Mouse (Mus musculus) naive thymus-derived CD4-positive, alpha-beta T cell, adult 2 months (primary cell): ENCODE measurements around the gene Tmem190.

Experiments
- DNase-seq: peaks from one replicate; pipeline ENCODE4 v3.0.0-alpha.2; 2011; ENCODE audit warnings: low read depth

Tmem190 gene

DNA sequence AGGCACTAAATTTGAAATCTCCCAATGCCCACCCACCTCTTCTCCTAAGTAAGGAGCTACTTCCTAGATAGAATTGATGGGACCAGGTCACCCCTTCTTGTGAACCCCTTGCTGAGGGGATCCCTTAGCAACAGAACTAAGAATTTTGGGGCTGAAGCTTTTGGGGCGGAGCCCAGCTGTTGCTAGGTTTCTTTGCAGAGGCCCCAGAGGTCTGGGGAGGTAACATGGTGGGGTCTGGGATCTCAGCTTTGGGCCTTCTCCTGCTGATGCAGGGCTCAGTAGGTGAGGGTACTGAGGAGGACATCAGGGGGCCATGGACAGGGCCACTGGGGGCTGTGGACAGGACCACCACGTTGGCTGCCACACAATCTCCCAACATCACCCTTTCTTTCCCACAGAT, at the start of gene Tmem190, which contains the start of gene Il11:
Gene Tmem190 (plus strand): TSS at position 179 of the 400 bp plus-strand sequence.
Gene Il11 (minus strand): TSS at position 101 of the 400 bp plus-strand sequence.
- DNase-seq: no peak

DNA sequence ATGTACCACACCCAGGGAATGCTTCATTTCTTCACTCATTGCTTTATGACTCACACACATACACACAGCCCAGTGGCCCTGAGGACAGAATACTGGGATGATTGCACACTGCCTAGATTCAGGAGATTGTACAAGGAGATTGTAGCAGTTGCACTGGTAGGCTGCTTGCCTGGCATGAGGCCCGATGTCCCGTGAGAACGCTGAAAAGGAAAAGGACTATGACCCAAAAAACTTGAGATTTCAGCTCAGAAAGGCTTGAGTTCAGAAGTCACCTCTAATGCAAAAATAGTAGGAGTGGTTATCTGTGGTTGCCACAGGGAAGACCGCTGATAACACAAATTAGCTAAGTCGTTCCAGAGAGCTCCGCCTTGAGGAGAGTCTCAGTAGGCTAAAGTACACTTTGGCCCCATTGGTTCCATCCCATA, 49.8 kb upstream of the Tmem190 start:
- no peak for DNase-seq

- DNase-seq: no peak
These were observed 43.6 kb upstream of the Tmem190 start for GRCm38 (mm10) chr7:4739041-4739543.

DNA sequence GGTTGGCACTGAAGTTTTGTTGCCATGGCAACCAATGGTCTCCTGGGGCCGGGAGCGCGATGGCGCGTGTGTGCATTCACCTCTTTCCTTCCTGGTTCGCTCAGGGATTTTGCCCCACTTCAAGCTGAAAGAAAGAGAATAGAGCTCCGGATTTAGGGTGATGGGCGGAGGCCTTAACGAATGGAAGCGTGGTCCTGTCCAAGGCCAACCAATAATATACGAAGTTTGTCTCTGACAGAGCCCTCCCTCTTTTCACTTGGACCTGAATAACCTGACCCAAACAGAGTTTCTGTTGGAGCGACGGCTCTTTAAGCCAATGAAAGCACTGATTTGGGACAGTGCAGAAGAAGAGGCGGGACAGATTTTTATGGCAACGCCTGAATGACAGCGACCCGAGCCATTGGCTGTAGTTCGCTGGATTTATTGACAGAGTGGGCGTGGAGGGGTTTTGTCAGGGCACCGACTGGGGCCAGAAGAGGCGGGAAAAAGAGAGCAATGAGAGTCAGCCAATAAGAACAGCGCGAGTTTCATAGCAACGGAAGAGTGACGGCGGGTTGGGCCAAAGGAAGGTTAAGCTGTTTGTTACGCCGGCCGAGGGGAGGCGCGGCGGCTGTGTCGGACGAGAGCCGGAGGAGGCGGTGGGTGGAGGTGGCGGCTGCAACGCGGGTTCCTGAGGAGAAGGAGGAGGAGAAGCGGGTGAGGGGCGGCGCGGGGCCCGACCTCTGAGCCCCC, 43.0 kb upstream of the Tmem190 start, which contains the start of gene Kmt5c:
Gene Kmt5c (plus strand): TSS at position 572 of the 732 bp plus-strand sequence.
- DNase-seq: peak; percentile 99

DNA sequence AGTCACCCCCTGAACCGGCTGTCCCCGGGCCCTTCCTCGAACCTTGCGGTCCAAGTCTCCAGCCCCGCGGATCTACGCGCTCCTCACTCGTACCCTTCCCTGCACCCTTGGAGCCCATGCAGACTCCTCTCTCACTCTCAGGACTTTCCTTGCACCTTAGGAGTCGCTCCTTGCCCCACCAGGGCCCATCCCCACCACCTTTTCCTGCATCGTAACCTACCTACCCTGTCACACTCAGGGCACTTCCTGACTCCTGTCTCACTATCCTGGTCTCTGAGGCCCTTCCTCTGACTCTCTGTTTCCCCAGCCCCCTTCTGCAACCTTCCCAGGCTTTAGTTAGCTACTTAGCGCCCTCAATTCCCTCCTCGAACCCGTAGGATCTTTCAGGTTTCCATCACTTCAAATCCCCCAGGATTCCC, 42.4 kb upstream of the Tmem190 start:
- no peak for DNase-seq

DNA sequence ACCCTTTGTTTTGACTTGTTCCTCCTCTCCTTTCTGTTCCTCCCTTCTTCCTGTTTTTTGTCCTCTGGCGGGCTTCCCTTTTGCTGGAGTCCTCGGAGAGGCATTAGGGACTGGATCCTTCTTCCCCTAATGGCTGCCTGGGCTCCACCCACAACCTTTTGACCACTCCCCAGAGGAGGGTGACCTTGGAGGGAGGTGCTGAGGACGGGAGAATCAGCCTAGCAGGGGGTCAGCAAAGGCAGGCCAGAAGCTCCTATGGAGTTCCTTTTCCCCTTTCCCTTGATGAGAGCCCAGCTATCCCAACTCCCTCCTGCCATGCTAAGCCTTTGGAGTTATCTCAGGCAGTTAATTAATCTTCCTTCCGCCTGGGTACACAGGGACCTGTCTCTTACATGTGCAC, 41.6 kb upstream of the Tmem190 start:
- DNase-seq: no peak

GRCm38 (mm10) chr7:4741672-4742481, 40.9 kb upstream of the Tmem190 start:
- no peak for DNase-seq

- no peak for DNase-seq
These were observed 40.3 kb upstream of the Tmem190 start for GRCm38 (mm10) chr7:4742482-4742819.

DNA sequence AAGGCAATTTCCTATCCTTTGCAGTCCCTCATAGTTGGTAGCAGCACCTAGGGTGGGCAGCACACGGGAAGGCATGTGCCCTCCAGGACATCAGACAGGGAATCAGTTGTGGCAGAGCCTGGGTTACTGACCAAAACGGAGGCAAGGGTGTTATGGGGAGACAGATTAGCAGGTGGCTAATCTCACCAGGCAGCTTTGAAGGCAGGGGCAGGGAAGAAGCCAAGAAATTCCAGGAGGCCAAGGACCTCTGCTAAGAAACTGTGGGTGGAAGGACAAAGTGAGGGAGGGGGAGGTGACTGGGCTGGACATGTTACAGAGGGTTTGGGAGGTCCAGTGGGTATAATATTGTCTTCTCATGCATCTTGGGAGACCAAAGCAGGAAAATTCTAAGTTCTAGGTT, 39.4 kb upstream of the Tmem190 start:
- DNase-seq: no peak

DNA sequence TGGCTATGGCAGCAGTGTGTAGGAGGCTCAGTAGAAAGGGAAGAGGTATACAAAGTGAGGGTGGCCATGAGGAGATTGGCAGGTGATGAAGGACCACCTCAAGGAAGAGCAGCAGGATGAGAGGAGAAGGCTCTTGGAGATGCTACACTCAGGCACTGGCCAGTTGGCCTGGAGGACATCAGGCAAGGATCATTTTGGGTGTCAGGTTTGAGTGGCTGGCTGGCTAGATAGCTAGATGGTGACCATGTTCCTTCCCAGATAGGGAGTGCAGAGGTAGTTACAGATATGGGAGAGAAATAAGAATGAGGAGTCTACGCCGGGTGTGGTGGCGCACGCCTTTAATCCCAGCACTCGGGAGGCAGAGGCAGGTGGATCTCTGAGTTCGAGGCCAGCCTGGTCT, 37.9 kb upstream of the Tmem190 start:
- DNase-seq: no peak

- no peak for DNase-seq
These were observed 36.3 kb upstream of the Tmem190 start for GRCm38 (mm10) chr7:4746326-4746980.

- no peak for DNase-seq
These were observed 35.4 kb upstream of the Tmem190 start for GRCm38 (mm10) chr7:4747156-4747899.

DNA sequence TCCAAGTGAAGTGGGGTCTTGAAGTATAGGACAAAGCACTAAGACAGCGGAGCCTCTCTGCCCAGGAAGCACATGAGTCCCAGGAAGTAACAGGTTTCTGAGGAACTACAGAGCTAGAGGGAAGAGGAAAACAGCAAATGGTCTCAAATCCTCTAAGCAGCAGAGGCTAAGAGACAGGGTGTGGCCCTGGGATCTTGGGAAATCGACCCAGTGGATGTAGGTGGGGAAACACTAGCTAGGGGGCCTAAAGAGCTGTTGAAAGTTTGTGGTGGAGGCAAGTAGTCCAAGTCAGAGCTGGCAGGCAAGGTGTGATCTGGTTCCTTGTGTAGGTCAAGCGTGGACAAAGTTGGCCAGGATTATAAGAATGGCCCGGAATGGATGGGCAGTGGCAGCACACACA, 34.4 kb upstream of the Tmem190 start:
- no peak for DNase-seq

GRCm38 (mm10) chr7:4749169-4749568, 33.6 kb upstream of the Tmem190 start:
- no peak for DNase-seq

DNA sequence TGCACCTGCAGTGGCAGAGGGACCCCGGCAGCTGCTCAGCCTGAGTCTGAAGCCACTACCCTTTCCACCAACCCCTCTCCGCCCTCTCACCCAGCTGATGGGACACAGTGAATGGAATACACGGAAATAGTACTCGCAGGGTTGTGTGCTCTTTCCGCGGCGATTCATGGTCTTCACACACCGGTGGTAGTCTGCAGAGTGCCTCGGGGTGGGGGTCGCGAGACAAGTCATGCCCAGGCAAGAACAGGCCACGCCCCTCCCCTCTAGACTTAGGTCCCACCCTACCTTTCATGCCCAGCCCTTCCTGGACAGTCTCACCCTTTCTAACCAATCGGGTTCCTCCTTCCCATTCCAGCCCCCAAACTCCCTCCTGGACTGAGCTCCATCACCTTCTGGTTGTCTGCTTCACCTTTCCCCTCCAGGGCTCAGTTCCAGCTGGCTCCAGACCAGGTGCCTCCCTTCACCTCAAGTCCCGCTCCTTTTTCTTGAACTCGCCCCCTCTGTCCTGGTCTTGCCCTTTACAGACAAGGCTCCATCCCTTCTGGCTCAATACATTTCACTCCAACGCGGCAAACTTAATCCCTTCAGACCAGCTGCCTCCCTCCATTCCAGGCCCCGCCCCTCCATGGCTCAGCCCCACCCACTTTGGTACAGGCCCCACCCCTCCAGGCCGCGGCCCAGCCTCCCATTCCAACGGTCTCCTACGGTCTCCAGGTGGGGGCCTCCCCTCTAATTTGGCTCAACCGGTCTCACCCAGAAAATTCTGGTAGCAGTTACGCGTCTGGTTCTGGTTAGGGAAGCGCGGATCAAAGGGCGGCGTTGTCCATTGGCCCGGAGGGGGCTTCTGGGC, 30.5 kb upstream of the Tmem190 start:
- peak; percentile 21 for DNase-seq

DNA sequence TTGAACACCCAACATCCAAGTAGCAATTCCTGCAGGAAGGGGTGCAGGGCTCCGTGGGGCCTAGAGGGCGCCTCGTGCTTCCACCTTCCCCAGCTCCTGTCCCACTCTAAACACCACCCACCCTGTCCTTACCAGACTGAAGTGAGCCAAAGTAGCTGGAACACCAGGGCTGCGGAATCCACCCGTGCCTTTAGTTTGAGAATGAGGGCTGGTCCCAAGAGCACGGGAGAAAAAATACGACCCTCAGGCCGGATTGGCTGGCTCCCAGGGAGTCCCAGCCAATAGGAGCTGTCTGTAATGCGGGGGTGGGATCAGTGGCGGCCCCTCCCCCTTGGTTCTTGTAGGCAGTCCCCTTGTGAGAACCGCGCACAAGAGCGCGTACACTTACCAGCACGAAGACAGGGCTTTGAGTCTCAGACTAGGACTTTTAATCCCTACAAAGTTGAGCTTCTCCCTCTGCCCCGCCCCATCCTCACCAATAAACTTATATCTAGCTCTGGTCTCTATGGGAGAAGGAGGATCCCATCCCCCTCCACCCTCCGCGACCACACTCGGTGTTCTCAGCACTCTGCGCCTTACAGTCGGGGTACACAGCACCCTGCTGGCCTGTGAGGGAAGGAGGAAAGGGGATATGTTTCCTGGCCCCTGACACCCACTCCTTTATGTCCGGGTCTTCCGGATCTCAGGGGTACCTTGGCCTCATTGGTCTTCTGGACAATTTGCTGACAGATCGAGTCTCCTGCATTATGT, 29.7 kb upstream of the Tmem190 start, which contains the start of gene Cox6b2:
Gene Cox6b2 (minus strand): TSS at position 274 of the 750 bp plus-strand sequence.
- DNase-seq: peak; percentile 71

GRCm38 (mm10) chr7:4759670-4760069, 23.1 kb upstream of the Tmem190 start:
- DNase-seq: no peak

GRCm38 (mm10) chr7:4764946-4765710, 17.6 kb upstream of the Tmem190 start:
- DNase-seq: no peak

GRCm38 (mm10) chr7:4771202-4771601, 11.5 kb upstream of the Tmem190 start, which contains the start of gene Fam71e2:
TSS of gene Fam71e2 (minus strand) at chr7:4771302.
- no peak for DNase-seq
